Mouse (Mus musculus): ENCODE data around the gene Neurl3.

- TF ChIP-seq NRF1 (IDR thresholded peaks at IDR 0.05; ENCODE audit: insufficient read depth, low read depth, low read length, poor library complexity, severe bottlenecking) (no peak), MAFK (IDR thresholded peaks at IDR 0.05; ENCODE audit: borderline replicate concordance, low read depth, low read length) (no peak), SMC3 (IDR thresholded peaks at IDR 0.05; ENCODE audit: low read depth, low read length) (peak; percentile 77), GABPA (IDR thresholded peaks at IDR 0.05; ENCODE audit: low read depth, low read length) (no peak), HCFC1 (IDR thresholded peaks at IDR 0.05; ENCODE audit: low read depth, low read length) (no peak), RCOR1 (IDR thresholded peaks at IDR 0.05; ENCODE audit: low read depth, low read length) (no peak), POLR2A (IDR thresholded peaks at IDR 0.05; ENCODE audit: control insufficient read depth in 1 of 2, insufficient read depth in 1 of 2, low read depth in 1 of 2, low read length in 2 of 2, poor library complexity in 1 of 2) (no peak), MAX (IDR thresholded peaks at IDR 0.05; ENCODE audit: low read length) (no peak), ELF1 (IDR thresholded peaks at IDR 0.05; ENCODE audit: low read depth, low read length) (no peak), CHD2 (IDR thresholded peaks at IDR 0.05; ENCODE audit: low read length) (no peak), KAT2A (conservative IDR thresholded peaks at IDR 0.05; ENCODE audit: low read depth, low read length) (no peak), POLR2AphosphoS2 (IDR thresholded peaks at IDR 0.05; ENCODE audit: low read length) (no peak)
Measured at GRCm38 (mm10) chr1:36323746-36324448, 49.4 kb upstream of the Neurl3 start.

All from MEL (cell line).